Mouse (Mus musculus): Measurements from ENCODE around the gene Mbtps1. TPM values are rescaled to one million over a fixed set of nuclear protein-coding genes. Genes with fewer than 3 reads are reported as not detected.

Mbtps1 gene
- total RNA-seq, 2 experiments from 2014 or later = 61.0 to 64.3 TPM

DNA sequence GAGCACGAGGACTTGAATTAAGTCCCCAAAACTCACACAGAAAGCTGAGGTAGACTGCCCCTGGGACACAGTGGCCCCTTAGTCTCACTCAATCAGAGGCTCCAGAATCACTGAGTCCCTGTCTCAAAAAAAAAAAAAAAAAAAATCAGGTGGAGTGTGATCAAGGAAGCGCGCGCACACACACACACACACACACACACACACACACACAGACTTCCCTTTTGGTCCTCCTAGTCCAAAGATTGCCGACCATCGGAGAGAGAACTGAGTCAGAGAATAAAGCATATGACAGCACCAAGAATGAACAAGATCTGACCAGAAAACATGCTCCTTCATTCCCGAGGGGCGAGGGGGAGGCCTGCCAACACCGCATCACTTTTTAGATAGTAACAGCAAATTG is 1.4 kb downstream of the Mbtps1 start:
- peak overlapping the region; percentile 86 for H3K4me3 ChIP-seq
- DNase-seq (ENCODE audit: extremely low spot score in 1 of 2, low spot score in 2 of 2) = no peak
- TF ChIP-seq CTCF (IDR thresholded peaks at IDR 0.05) = no peak
- intact Hi-C loops (cut with DNase I) = no loop called here
- H3K27ac ChIP-seq = no peak overlapping the region

DNA sequence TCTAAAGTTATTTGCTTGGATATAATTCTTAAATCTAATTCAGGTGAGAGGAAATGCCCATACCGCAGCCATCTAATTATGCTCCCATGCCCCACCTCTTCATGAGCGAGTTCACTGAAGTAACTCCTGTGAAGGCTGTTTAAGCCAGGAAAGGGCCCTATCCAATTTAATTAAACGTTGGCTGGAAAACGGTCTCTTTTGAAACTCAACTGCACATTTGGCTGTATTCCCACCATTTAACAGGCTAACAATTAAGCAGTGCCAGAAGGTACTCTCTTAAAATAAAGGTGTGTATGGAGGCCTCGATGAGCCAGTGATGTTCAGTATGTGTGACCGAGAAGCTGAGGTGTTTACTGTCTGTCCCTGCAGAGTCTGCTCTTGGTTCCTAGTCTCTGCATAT is 2.7 kb downstream of the Mbtps1 start:
- no peak for TF ChIP-seq CTCF (IDR thresholded peaks at IDR 0.05)
- H3K4me3 ChIP-seq = no peak overlapping the region
- no peak for DNase-seq (ENCODE audit: extremely low spot score in 1 of 2, low spot score in 2 of 2)
- intact Hi-C loops (cut with DNase I) = no loop called here
- no peak overlapping the region for H3K27ac ChIP-seq

DNA sequence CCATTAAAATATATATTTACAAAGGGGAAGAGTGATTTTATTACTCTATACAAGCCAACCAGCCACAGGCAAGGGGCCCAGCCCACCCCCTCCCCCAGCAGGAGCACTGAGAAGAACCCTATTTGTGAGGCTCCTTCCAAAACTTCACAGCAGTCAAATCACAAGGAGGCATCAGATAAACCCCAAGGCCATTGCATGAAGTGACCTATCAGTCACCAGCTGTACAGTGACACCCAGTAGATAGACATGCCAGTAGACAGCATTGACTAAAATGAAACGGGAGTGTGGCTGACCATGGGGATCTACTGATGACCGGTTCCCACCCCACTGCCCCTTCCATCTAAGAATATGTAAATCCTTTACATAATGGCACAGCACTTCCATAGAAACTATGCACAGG is 5.6 kb downstream of the Mbtps1 start:
- Histone ChIP-seq H3K4me3 (no peak overlapping the region), H3K27ac (no peak overlapping the region)
- TF ChIP-seq CTCF (IDR thresholded peaks at IDR 0.05) = no peak
- intact Hi-C loops (cut with DNase I) = no loop called here
- DNase-seq (ENCODE audit: extremely low spot score in 1 of 2, low spot score in 2 of 2) = no peak

DNA sequence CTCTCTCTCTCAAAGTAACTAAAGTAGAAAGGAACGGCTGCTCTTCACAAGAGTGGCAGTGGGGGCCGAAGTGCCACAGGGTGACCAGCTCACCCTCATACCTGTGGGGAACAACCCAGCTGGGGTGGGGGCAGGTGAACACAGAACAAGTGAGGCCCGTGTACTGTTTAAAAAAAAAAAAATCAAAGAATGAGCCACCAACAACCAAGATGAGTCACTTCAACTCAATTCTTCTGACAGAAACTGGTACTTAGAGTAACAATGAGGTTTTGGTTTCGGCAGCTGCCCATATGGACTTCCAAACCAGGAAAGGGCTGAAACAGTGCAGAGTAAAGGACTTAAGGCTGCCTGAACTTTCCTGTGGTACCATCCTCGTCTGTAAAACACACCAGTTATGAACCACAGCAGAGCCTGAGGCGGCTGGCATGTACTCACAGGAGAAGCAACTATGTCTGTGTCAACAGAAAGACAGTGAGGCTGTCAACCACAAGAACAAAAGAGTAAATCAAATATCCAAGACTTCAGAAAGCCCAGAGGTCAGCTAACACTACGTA is 9.9 kb downstream of the Mbtps1 start:
- no peak for DNase-seq (ENCODE audit: extremely low spot score in 1 of 2, low spot score in 2 of 2)
- intact Hi-C loops (cut with DNase I) = no loop called here
- TF ChIP-seq CTCF (IDR thresholded peaks at IDR 0.05) = no peak
- Histone ChIP-seq H3K27ac (no peak overlapping the region), H3K4me3 (no peak overlapping the region)

DNA sequence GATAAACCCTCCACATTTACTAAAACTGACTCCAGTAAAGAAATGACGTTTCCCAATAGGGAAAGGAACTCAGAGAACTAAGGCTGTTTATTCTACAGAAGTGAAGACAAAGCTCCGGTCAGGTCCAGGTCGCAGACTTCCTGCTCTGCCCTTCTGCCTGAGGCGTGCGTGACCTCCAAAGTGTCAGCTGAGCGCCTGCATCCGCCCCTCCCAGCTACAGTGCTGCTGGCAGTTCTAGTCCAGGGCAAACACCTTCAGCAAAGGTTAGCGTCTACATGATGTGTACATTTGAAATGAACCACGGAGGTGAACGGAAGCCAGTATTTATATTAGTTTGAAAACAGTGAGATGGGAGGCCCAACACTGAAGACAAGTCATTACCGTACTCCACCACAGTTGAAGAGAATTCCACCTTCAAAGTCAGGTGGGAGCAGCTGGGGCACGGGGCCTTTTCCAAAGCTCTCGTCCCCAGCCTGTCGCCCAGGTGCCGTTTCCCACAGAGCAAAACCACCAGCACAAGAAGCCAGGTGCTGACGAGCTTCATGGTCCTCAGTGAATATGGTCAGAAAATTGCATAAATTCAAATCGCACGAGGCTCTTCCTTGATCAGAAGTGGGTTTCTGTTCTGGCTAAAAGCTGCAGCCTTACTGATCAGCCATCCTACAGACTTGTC is 11.4 kb downstream of the Mbtps1 start:
- TF ChIP-seq CTCF (IDR thresholded peaks at IDR 0.05) = no peak

DNA sequence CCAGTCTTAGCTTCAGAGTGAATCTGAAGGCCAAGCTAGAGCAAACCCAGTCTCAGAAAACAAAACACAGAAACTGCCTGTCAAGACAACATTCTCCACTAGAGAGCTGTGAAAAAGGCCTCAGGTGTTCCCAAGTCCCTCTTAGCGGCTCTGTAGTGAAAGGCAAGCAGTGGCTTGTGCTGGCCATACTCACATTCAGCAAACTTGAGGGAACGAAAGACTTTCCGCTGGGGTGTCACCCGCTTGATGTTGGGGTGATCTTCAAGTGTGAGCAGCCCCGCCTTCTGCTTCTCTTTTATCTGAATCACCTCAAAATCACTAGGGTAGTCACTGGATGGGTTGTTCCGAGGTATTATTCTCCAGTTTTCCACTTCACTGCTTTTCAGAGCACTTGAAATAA is 12.7 kb downstream of the Mbtps1 start:
- H3K4me3 ChIP-seq = no peak overlapping the region
- intact Hi-C loops (cut with DNase I) = no loop called here
- DNase-seq (ENCODE audit: extremely low spot score in 1 of 2, low spot score in 2 of 2) = no peak
- no peak overlapping the region for H3K27ac ChIP-seq
- TF ChIP-seq CTCF (IDR thresholded peaks at IDR 0.05) = no peak

More for the DNA sequence above, 11.4 kb downstream of the Mbtps1 start:
- no peak for DNase-seq (ENCODE audit: extremely low spot score in 1 of 2, low spot score in 2 of 2)
- intact Hi-C loops (cut with DNase I) = no loop called here
- no peak overlapping the region for H3K4me3 ChIP-seq
- H3K27ac ChIP-seq = no peak overlapping the region

DNA sequence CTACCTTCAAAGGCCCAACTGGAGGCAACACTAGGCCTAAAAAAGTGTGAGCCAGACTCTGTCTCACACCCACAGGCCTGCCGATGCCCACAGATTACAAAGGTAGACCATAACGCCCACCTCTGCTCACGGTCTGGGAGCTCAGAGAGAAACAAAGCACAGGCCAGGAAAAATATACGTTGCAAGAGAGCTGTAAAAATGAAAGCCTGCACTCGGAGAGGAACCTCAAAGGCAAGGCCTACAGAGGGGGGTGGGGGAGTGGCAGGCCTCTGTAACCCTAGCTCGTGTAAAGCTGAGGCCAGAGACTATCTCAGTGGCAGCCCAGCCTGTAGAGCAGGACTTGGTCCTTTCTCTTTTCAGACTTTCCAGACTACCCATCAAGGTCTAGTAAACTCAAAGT is 13.4 kb downstream of the Mbtps1 start:
- DNase-seq (ENCODE audit: extremely low spot score in 1 of 2, low spot score in 2 of 2) = no peak
- intact Hi-C loops (cut with DNase I) = no loop called here
- Histone ChIP-seq H3K27ac (no peak overlapping the region), H3K4me3 (no peak overlapping the region)
- no peak for TF ChIP-seq CTCF (IDR thresholded peaks at IDR 0.05)

DNA sequence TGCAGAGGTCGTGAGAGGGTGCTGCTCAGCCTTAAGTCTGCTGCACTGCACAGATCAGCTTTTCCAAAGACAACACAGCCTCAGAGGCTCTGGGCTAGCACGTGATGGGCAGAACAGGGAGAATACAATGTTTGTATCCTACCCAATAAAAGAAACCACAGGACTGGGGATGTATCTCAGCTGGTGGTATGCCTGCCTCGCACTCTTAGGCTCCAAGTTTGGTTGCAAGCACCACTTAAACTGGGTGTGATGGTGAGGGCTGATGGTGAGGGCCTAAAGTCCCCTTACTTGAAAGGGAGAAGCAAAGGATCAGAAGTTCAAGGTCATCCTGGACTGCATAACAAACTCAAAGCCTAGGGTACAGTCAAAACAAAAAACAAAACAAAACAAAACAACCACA is 13.9 kb downstream of the Mbtps1 start:
- Histone ChIP-seq H3K27ac (no peak overlapping the region), H3K4me3 (no peak overlapping the region)
- intact Hi-C loops (cut with DNase I) = no loop called here
- no peak for TF ChIP-seq CTCF (IDR thresholded peaks at IDR 0.05)
- DNase-seq (ENCODE audit: extremely low spot score in 1 of 2, low spot score in 2 of 2) = no peak

DNA sequence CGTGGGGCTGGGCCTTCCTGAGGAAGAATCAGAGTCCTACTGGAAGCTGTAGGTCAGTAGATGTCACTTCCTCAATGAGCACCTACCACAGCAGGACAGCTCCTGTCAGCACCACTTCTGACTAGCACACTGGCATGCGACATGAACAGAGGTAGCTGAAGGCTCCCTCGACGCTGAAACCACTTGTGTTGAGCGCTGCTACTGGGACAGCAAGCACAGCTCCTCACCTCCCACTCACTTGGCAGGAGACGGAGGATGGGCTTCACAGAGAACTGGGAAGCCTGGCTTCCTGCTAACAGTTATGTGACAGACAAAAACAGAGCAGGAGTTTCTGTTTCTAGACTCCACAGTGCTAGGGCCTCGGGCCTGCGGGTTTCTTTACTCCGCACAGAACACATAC is 26.6 kb downstream of the Mbtps1 start:
- H3K27ac ChIP-seq = no peak overlapping the region
- intact Hi-C loops (cut with DNase I) = no loop called here
- DNase-seq (ENCODE audit: extremely low spot score in 1 of 2, low spot score in 2 of 2) = peak; percentile 62 to 68
- no peak for TF ChIP-seq CTCF (IDR thresholded peaks at IDR 0.05)
- no peak overlapping the region for H3K4me3 ChIP-seq

DNA sequence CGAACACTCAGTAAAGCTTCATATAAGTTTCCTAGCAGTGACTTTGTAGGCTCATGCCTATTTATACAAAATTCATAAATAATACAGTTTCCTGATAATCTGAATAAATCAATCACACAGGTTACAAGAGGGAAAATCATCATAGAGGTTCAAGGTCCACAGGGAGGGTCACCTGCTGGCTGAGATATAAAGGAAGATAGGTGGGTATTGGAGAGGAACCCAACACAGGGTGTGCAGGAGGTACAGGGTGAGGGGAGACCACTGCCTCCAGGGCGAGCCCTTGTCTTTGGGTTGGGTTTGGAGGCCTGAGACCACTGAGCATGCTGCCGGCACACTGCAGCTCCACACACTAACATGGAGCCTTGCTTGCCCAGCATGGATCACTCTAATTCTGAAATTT is 27.1 kb downstream of the Mbtps1 start:
- no peak for DNase-seq (ENCODE audit: extremely low spot score in 1 of 2, low spot score in 2 of 2)
- Histone ChIP-seq H3K4me3 (no peak overlapping the region), H3K27ac (no peak overlapping the region)
- intact Hi-C loops (cut with DNase I) = no loop called here
- no peak for TF ChIP-seq CTCF (IDR thresholded peaks at IDR 0.05)

DNA sequence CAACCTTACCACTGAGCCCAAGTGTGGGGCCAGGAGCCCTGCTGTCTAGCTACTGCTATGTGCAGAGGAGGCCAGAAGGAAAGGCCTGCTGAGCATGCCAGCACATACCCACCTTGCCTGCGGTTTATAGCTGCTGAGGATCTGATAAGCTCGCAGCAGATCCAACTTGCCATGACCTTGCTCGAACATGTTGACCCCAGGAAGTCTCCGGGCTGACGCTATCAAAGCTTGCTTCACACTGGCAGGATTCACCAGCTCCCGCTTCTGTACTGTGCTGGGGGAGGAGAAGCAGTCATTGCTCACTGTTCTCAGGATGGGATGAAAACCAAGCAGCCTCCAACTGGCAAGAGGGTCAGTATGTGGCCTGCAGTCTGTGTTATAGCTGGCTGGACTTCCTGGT is 27.6 kb downstream of the Mbtps1 start:
- intact Hi-C loops (cut with DNase I) = no loop called here
- TF ChIP-seq CTCF (IDR thresholded peaks at IDR 0.05) = no peak

DNA sequence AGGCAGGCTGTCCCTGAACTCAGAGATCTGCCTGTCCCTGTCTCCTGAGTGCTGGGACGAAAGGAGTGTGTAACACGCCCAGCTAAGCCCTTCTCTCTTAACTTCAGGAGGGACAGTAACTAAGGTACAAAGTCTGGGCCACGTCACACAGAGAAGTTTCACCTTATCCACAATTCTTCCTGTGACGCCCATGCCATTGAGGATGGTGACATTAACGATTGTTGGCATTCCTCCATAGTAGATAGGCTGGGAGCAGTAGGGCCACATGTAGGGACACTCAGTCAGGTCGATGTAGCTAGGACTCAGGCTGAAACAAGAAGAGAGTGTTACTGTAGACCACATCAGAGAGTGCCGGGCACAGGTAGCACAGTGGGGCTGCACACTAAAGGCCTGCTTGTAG is 29.8 kb downstream of the Mbtps1 start:
- no peak for TF ChIP-seq CTCF (IDR thresholded peaks at IDR 0.05)
- Histone ChIP-seq H3K27ac (no peak overlapping the region), H3K4me3 (no peak overlapping the region)
- intact Hi-C loops (cut with DNase I) = no loop called here
- DNase-seq (ENCODE audit: extremely low spot score in 1 of 2, low spot score in 2 of 2) = no peak

More for the DNA sequence above, 27.6 kb downstream of the Mbtps1 start:
- no peak overlapping the region for H3K4me3 ChIP-seq
- DNase-seq (ENCODE audit: extremely low spot score in 1 of 2, low spot score in 2 of 2) = no peak
- no peak overlapping the region for H3K27ac ChIP-seq

DNA sequence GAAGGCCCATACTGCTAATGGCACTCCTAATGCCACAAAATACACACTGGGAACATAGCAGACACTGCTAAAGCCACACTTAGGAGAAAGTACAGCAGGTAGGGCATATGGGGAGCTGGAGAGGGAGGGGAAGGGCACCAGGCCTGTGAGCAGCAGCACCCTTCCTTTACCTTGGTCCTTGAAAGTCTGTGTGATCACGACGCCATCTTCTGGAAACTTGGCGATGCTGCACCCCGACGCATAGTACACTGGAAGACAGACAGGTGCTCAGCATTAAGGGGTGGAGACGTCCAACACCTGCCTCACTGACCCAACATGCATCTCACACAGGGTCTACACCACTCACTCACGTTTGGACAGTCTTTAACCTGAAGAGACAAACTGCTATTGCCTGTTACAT is 38.4 kb downstream of the Mbtps1 start:
- intact Hi-C loops (cut with DNase I) = no loop called here
- no peak for DNase-seq (ENCODE audit: extremely low spot score in 1 of 2, low spot score in 2 of 2)

More for the DNA sequence above, 38.4 kb downstream of the Mbtps1 start:
- no peak overlapping the region for H3K4me3 ChIP-seq
- TF ChIP-seq CTCF (IDR thresholded peaks at IDR 0.05) = peak; percentile 24
- H3K27ac ChIP-seq = no peak overlapping the region

Data from left cerebral cortex, adult 2 months (tissue).